Mouse (Mus musculus) kidney, postnatal 0 days (tissue): ENCODE results near the gene Fam229a. TPM values are rescaled to one million over a fixed set of nuclear protein-coding genes. Genes with fewer than 3 reads are reported as not detected.

Experiments
- ATAC-seq: fragments of 200-750 bp; cut with Nextera tagmentation; replicated peaks from 2 replicates; pipeline ENCODE4 v1.8.0; 2017; ENCODE audit warnings: low read depth, moderate number of reproducible peaks, moderate TSS enrichment, moderate library complexity; ENCODE audit not compliant: low FRiP score
- DNase-seq: peaks from one replicate; pipeline ENCODE4 v3.0.0-alpha.2; 2016; ENCODE audit warnings: low spot score
- H3K27ac ChIP-seq: fragments of 300-500 bp; sonication (generic); 2 replicates; pipeline ENCODE4 v1.5.1; 2014; ENCODE audit warnings: mild to moderate bottlenecking
- H3K27me3 ChIP-seq: fragments of 300-500 bp; sonication (generic); 2 replicates; pipeline ENCODE4 v1.6.1; 2014; ENCODE audit warnings: low read length, mixed read lengths; ENCODE audit not compliant: insufficient read depth
- H3K36me3 ChIP-seq: fragments of 300-500 bp; sonication (generic); 2 replicates; pipeline ENCODE4 v1.6.1; 2014; ENCODE audit warnings: low read length, mixed read lengths; ENCODE audit not compliant: insufficient read depth
- H3K4me1 ChIP-seq: fragments of 300-500 bp; sonication (generic); replicated peaks from 2 replicates; pipeline ENCODE4 v1.6.1; 2014; ENCODE audit warnings: antibody characterized with exemption, low read length, mixed read lengths; ENCODE audit not compliant: insufficient read depth
- H3K4me2 ChIP-seq: fragments of 300-500 bp; sonication (generic); 2 replicates; pipeline ENCODE4 v1.6.1; 2014; ENCODE audit warnings: mild to moderate bottlenecking, low read length, moderate library complexity, mixed read lengths
- H3K4me3 ChIP-seq: fragments of 300-500 bp; sonication (generic); replicated peaks from 2 replicates; pipeline ENCODE4 v1.5.1; 2014; ENCODE audit warnings: low read depth, low read length
- H3K9ac ChIP-seq: fragments of 300-500 bp; sonication (generic); 2 replicates; pipeline ENCODE4 v1.6.1; 2014; ENCODE audit warnings: low read depth, low read length
- H3K9me3 ChIP-seq: fragments of 300-500 bp; sonication (generic); replicated peaks from 2 replicates; pipeline ENCODE4 v1.6.1; 2016; ENCODE audit warnings: low read length, inconsistent platforms, mixed read lengths
- CTCF ChIP-seq: IDR thresholded peaks from 2 replicates; pipeline ENCODE4 v1.5.1; 2016; ENCODE audit warnings: antibody characterized with exemption, low read depth, mild to moderate bottlenecking, moderate library complexity
- WGBS: fragments of 180-500 bp; shearing (Covaris S2); extraction: QIAGEN DNeasy Blood & Tissue Kit; methylation state at CpG from one replicate; pipeline ENCODE4 v1.1.7; 2014; 5-methylcytosine and 5-hydroxymethylcytosine counted together
- polyA plus RNA-seq: library from polyadenylated mRNA; unstranded; fragments of >200 nt; fragmentation: Nextera tagmentation; extraction: Ambion mirVana; gene quantifications from 2 replicates; pipeline ENCODE4 v1.2.1, GENCODE M21; 2015

Fam229a gene
- 0.37 and 0.78 TPM in 2 replicates for polyA plus RNA-seq

DNA sequence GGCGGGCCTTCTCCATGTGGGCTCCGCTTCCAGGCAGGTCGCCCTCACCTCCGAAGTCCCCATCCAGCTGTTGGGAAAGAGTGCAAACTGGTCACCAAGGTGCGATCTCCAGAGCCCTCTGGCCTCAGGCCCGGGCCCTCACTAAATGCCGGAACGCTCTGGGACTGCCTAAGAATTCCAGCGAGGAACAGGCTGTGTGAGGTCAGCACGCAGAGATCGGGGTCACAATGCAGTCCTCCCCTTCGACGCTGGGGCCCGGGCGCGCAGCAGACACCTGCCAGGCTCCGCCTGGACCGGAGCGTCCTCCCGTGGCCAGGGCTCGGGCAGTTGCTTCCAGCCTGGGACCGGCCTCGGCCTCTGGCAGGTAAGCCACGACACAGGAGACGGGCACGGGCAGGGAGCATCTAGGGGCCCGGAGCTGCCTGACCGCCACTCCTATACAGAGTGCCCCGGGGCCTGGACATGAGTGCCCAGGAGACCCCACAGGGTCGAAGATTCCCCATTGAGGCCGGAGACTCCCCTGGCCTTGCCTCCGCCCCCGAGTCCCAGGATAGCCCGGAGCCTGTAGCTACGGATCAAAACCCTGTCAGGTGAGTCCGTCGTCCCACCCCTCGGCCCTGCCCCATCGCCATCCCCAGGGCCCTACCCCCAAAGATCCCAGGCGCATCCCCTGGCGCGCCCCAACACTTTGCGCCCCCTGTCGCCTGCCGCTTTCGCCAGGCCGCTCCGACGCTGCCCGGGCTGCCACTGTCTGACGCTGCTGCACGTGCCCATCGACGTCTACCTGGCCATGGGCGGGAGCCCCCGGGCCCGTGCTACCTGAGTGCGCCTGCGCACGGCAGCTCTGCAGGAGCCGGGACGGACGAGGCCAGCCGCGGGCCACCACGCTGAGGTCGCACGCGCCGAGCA lies at the start of gene Fam229a, which contains the start of gene Tssk3:
TSS of gene Fam229a (plus strand) at position 219 of the 909 bp plus-strand sequence.
TSS of gene Tssk3 (minus strand) at position 51 of the 909 bp plus-strand sequence.
- peak; percentile 42; the same call in 1 of the 2 replicates for TF ChIP-seq CTCF
- Histone ChIP-seq H3K27ac (no peak within 1 kb of the TSS), H3K36me3 (peaks cover 25% of the 10 kb centered on the region), H3K4me2 (peak within 1 kb of the TSS; percentile 58), H3K9me3 (no peaks in the 10 kb centered on the region), H3K9ac (peak within 1 kb of the TSS; percentile 15), H3K4me3 (peak within 1 kb of the TSS; percentile 20), H3K4me1 (peaks cover 10% of the 10 kb centered on the region; the same call in 1 of the 2 replicates), H3K27me3 (no peaks in the 10 kb centered on the region)
- ATAC-seq (peak; percentile 79), DNase-seq (peak; percentile 53)
- WGBS = 4% methylated on average over 70 of the region's 70 CpGs

DNA sequence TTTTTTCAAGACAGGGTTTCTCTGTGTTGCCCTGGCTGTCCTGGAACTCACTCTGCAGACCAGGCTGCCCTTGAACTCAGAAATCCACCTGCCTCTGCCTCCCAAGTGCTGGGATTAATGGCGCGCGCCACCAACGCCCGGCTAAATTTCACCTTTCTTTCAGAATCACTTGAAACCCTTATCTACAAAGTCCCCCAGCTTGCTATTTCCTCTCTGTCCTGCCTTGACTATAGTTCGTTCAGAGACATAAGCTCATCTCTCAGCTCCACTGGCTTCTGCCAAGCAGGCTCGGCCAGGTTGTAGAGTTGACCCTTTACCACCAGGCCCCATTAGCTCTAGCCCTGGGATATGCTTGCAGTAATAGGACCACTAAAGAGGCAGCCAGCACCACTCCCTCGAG lies 43.6 kb upstream of the Fam229a start:
- Histone ChIP-seq H3K36me3 (no peaks in the 10 kb centered on the region), H3K4me3 (no peak overlapping the region), H3K9ac (no peak overlapping the region), H3K4me1 (no peaks in the 10 kb centered on the region), H3K27ac (no peak overlapping the region), H3K9me3 (no peaks in the 10 kb centered on the region), H3K4me2 (no peak overlapping the region), H3K27me3 (no peaks in the 10 kb centered on the region)
- WGBS = 71% methylated on average over 8 of the region's 8 CpGs
- DNase-seq (no peak), ATAC-seq (no peak)
- TF ChIP-seq CTCF = no peak

DNA sequence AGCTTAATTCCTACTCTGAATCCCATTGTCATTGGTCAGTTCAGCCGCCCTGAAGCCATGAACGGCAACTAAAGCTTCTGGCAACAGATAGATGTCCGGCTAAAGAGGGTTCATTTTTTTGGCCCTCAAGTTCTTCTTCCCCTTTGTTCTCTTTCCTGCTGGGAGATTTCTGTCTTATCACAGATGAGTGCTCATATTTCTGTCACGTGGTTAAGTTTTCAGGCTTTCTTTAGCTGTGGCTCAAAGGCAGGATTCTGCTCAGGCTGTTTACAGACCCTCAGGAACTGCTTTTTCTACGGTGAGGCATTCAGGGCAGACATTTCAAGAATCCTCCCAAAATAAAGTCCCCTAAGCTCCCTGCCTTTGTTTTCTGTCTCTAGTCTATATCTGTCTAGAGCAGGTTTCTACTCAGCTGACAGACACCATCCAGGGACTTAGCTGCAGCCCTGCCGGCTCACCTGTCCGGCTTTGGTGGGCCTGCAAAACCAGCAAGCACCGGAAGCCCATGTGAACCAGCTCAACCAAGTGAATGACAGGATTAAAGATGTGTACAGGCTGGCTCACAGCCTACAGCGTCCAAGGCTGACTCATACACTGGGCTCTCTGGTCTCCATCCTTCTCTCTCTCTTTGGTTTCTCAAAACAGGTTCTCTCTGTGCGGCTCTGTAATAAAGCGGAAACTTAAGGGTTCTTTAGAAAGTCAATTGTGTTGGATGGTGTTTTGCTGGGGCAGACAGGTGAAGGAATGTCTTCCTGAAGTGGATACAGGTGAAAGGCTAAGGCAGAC lies 43.0 kb upstream of the Fam229a start:
- Histone ChIP-seq H3K9ac (no peak overlapping the region), H3K36me3 (no peaks in the 10 kb centered on the region), H3K4me2 (no peak overlapping the region), H3K27ac (no peak overlapping the region), H3K9me3 (no peaks in the 10 kb centered on the region), H3K27me3 (no peaks in the 10 kb centered on the region), H3K4me1 (no peaks in the 10 kb centered on the region), H3K4me3 (no peak overlapping the region)
- no peak for TF ChIP-seq CTCF
- DNase-seq = no peak
- 79% methylated on average over 11 of the region's 11 CpGs for WGBS
- ATAC-seq = no peak

DNA sequence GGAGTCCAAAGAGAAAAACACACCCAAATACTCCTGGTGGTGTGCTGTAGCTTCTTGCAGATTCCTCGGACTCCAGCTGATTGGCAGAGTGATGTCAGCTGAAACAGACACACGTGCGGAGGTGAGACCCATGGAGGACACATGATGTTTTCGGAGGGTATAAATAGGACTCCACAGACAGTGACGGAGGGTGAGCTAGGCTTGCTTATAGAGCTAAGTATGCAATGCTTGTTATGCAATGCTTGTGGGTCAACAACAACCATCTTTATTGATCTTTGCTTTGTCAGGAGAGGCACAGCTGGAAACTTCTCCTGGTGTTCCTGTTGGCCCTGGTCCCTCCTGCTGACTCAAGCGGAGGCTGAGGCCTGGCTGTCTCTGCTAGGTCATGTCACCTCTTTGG lies 42.3 kb upstream of the Fam229a start:
- Histone ChIP-seq H3K27ac (no peak overlapping the region), H3K27me3 (no peaks in the 10 kb centered on the region), H3K9ac (no peak overlapping the region), H3K4me2 (no peak overlapping the region), H3K4me3 (no peak overlapping the region), H3K9me3 (no peaks in the 10 kb centered on the region), H3K36me3 (no peaks in the 10 kb centered on the region), H3K4me1 (no peaks in the 10 kb centered on the region)
- DNase-seq (no peak), ATAC-seq (no peak)
- WGBS = 91% methylated on average over 6 of the region's 6 CpGs
- TF ChIP-seq CTCF = no peak

DNA sequence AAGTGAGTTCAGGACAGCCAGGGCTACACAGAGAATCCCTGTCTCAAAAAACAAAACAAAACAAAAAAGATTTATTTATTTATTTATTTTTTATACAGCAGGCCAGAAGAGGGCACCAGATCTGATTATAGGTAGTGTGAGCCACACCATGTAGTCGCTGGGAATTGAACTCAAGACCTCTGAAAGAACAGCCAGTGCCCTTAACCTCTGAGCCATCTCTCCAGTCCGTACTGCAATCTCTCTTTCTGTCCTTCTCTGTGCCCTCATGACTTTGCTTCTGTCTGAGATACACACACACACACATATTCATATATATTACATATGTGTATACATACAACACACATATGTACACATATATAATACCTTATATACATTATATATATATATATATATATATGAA lies 40.1 kb upstream of the Fam229a start:
- WGBS = 58% methylated on average over 2 of the region's 2 CpGs
- Histone ChIP-seq H3K4me1 (no peaks in the 10 kb centered on the region), H3K4me3 (no peak overlapping the region), H3K4me2 (no peak overlapping the region), H3K9me3 (no peaks in the 10 kb centered on the region), H3K36me3 (no peaks in the 10 kb centered on the region), H3K27ac (no peak overlapping the region), H3K9ac (no peak overlapping the region), H3K27me3 (no peaks in the 10 kb centered on the region)
- ATAC-seq (no peak), DNase-seq (no peak)
- peak; percentile 38 for TF ChIP-seq CTCF

DNA sequence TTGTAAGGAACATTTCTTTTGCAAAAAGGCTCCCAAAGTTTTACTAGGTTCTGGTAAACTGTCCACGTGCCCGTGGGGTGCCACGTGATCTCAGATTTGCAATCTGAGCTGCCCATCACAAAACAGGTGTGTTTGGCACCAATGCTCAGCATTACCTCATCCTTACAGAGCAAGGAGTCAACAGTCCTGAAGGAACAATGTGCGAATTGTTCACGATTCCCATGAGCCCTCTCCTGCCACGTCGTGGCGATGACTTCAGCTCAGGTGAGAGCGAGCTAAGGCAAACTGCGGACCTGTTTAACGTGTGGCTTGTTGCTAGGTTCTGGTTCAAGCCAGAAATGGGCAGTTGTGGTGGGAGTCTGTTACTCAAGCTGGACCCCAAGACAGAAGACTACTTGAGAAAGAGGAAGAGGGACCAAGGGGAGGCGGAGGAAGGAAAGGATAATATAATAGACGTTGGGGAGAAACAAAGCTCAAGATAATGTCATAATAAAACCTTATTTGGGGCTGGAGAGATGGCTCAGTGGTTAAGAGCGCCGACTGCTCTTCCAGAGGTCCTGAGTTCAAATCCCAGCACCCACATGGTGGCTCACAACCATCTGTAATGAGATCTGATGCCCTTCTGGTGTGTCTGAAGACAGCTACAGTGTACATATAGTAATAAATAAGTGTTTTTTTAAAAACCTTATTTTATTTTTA lies 39.4 kb upstream of the Fam229a start:
- no peaks in the 10 kb centered on the region for H3K4me1 ChIP-seq
- DNase-seq (no peak), ATAC-seq (no peak)
- 77% methylated on average over 15 of the region's 15 CpGs for WGBS
- TF ChIP-seq CTCF = no peak
- H3K36me3 ChIP-seq = no peaks in the 10 kb centered on the region
- no peaks in the 10 kb centered on the region for H3K27me3 ChIP-seq
- no peak overlapping the region for H3K4me2 ChIP-seq
- no peak overlapping the region for H3K27ac ChIP-seq
- no peaks in the 10 kb centered on the region for H3K9me3 ChIP-seq
- no peak overlapping the region for H3K4me3 ChIP-seq
- no peak overlapping the region for H3K9ac ChIP-seq
